Mouse (Mus musculus) liver, postnatal 0 days (tissue): ENCODE data around the gene Trim63.

ENCODE experiments used
- CTCF ChIP-seq: sonication (generic); IDR thresholded peaks from 2 replicates; pipeline ENCODE4 v1.5.1; 2016; ENCODE audit warnings: antibody characterized with exemption, low read depth
- EP300 ChIP-seq: IDR thresholded peaks from 2 replicates; pipeline ENCODE4 v1.6.1; 2016; ENCODE audit warnings: antibody characterized with exemption, low read depth, mild to moderate bottlenecking

DNA sequence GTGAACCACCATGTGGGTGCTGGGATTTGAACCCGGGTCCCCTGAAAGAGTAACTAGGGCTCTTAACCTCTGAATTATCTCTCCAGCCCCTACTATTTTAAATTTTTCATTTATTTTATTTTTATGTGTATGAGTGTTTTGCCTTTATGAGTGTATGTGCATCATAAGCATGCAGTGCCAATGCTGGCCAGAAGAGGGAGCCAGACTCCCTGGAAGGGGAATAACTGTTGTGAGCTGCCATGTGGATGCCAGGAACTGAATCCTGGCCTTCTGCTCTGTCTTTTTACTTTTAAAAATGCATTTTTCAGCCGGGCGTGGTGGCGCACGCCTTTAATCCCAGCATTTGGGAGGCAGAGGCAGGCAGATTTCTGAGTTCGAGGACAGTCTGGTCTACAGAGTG, 2.0 kb upstream of the Trim63 start:
- TF ChIP-seq CTCF (peak; percentile 53), EP300 (no peak)
